ENCODE assay signal across 20 mouse cellular contexts in the genomic region with DNA sequence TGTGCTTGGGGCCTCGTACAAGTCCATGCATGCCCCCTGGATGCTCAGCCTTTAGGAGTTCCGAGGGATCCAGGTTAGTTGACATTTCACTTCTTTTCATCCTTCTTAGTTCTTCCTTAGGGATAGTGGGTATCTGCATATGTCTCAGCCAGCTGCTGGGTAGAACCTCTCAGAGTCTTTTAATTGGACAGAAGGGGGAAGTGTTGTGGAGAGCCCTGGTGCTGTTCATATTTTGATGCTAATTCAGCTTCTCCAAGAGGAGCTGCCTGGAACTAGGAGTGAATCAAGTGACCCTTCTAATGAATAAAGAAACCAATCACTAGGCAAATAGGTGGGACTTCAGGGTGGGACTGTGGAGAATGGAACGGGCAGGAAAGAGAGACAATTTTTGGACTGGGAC.
DNase-seq lines count a peak whose midpoint lies in the region; TF ChIP-seq lines count a peak whose summit lies in the region.
"Had no signal": no experiment of that assay in that cellular context is flagged by ENCODE, and none has a peak within 500 bp of the region (broad histone marks: within the 10 kb centered on the region; RNA-seq: fewer than 3 reads in every experiment).

No protein-coding gene starts in this region.

- H3K27ac ChIP-seq in ES-Bruce4 (ENCODE audit: insufficient read depth, low read length), result peak overlapping the region; percentile 10
- H3K27ac ChIP-seq: embryonic facial prominence, embryonic 13.5 days; embryonic facial prominence, embryonic 15.5 days; forebrain, embryonic 10.5 days; forebrain, embryonic 12.5 days had no signal

- no peak for TF ChIP-seq CTCF in ES-Bruce4 (IDR thresholded peaks at IDR 0.05; ENCODE audit: low read depth, low read length)

- no peak overlapping the region for H3K4me3 ChIP-seq in ES-Bruce4 (ENCODE audit: low read depth, low read length)
- H3K4me3 ChIP-seq: embryonic facial prominence, embryonic 13.5 days; embryonic facial prominence, embryonic 15.5 days; erythroblast, embryonic 14.5 days; forebrain, embryonic 10.5 days; forebrain, embryonic 12.5 days had no signal

- H3K4me1 ChIP-seq in ES-Bruce4 (ENCODE audit: control insufficient read depth, insufficient read depth, low read length), result peaks cover 2% of the 10 kb centered on the region
- H3K4me1 ChIP-seq: embryonic facial prominence, embryonic 13.5 days; embryonic facial prominence, embryonic 15.5 days; forebrain, embryonic 10.5 days; forebrain, embryonic 12.5 days had no signal

- no peak overlapping the region for H3K9ac ChIP-seq in ES-Bruce4 (ENCODE audit: low read depth, poor library complexity, severe bottlenecking)
- H3K9ac ChIP-seq: embryonic facial prominence, embryonic 13.5 days; embryonic facial prominence, embryonic 15.5 days; forebrain, embryonic 12.5 days had no signal

- no peak for TF ChIP-seq EP300 in ES-Bruce4 (IDR thresholded peaks at IDR 0.05; ENCODE audit: insufficient read depth, low read depth, low read length)

- TF ChIP-seq POLR2A in ES-Bruce4 (IDR thresholded peaks at IDR 0.05; ENCODE audit: insufficient read depth, low read length), result no peak

- no peaks in the 10 kb centered on the region for H3K27me3 ChIP-seq in ES-Bruce4 (ENCODE audit: control insufficient read depth, insufficient read depth, low read length, poor library complexity, severe bottlenecking)
- H3K27me3 ChIP-seq: embryonic facial prominence, embryonic 13.5 days; embryonic facial prominence, embryonic 15.5 days; forebrain, embryonic 12.5 days had no signal

- H3K36me3 ChIP-seq in ES-Bruce4 (ENCODE audit: control insufficient read depth, insufficient read depth, low read length, poor library complexity, severe bottlenecking), result no peaks in the 10 kb centered on the region
- H3K36me3 ChIP-seq: embryonic facial prominence, embryonic 13.5 days; embryonic facial prominence, embryonic 15.5 days; forebrain, embryonic 10.5 days; forebrain, embryonic 12.5 days had no signal

- H3K9me3 ChIP-seq in ES-Bruce4 (replicated peaks; ENCODE audit: control insufficient read depth, insufficient read depth, low read length, poor library complexity, severe bottlenecking), result no peaks in the 10 kb centered on the region
- H3K9me3 ChIP-seq: embryonic facial prominence, embryonic 13.5 days; embryonic facial prominence, embryonic 15.5 days; forebrain, embryonic 10.5 days; forebrain, embryonic 12.5 days had no signal

- DNase-seq in ES-CJ7 (ENCODE audit: low read depth, low spot score) (peak; percentile 59), ZHBTc4 (ENCODE audit: low read depth, low spot score) (peak; percentile 24)
- DNase-seq in frontal cortex, postnatal 25 days (ENCODE audit: low spot score in 2 of 2), result no peak
- no peak for DNase-seq in gastrocnemius, postnatal 36 days
- DNase-seq: adrenal gland, adult 2 months; adrenal gland, postnatal 10 days; adrenal gland, postnatal 25 days; cerebellum, adult 11 months; cerebellum, adult 18-20 months; cerebellum, adult 8-10 months; cerebellum, adult 9-11 months; cerebellum, postnatal 14 days; cerebellum, postnatal 36 days; embryo, embryonic 11 days had no signal

- intact Hi-C loops in gastrocnemius, postnatal 36 days (cut with DNase I), result no loop called here

Comparison
In these comparisons a context has a peak if more than half of its experiments do, and no peak if none do; other contexts are left out.
1. DNase-seq: peak in ES-CJ7 (single experiment) and ZHBTc4 (single experiment); none in frontal cortex, postnatal 25 days (0 of 2) and gastrocnemius, postnatal 36 days (0 of 2).